Mouse (Mus musculus) liver, adult 10 weeks (tissue): Measurements from ENCODE around the gene D330045A20Rik. TPM values are rescaled to one million over a fixed set of nuclear protein-coding genes. Genes with fewer than 3 reads are reported as not detected.

ENCODE experiments used
- polyA plus RNA-seq: library from polyadenylated mRNA; stranded (reverse); fragments of 350-450 nt; fragmentation: Illumina TruSeq; extraction: RNeasy Lipid Tissue Mini Kit (QIAGEN cat#74804); gene quantifications from one replicate; pipeline ENCODE4 v1.2.3, GENCODE M21; 2014; ENCODE audit warnings: low read depth, low replicate concordance

Gene D330045A20Rik
- 0.11 TPM for polyA plus RNA-seq

GRCm38 (mm10) chrX:139480022-139480894 is at the start of gene D330045A20Rik:
Gene D330045A20Rik, plus strand, starts transcription at chrX:139480367.

GRCm38 (mm10) chrX:139562925-139563461 is 82.8 kb downstream of the D330045A20Rik start, which contains the start of gene Rnf128:
Gene Rnf128, plus strand, starts transcription at chrX:139563316.

Other genes with a start within 250 kb of the D330045A20Rik start
- gene Trap1a, start 146.7 kb upstream of the D330045A20Rik start, polyA plus RNA-seq, result not detected
- 215 TPM for gene Rnf128, start 82.9 kb downstream of the D330045A20Rik start, polyA plus RNA-seq
- gene Tbc1d8b, start 204.6 kb downstream of the D330045A20Rik start, polyA plus RNA-seq, result 20.7 TPM
- gene Gm15013, start 234.1 kb downstream of the D330045A20Rik start, polyA plus RNA-seq, result not detected